Mouse (Mus musculus): ENCODE results near the gene Poldip3. TPM values are rescaled to one million over a fixed set of nuclear protein-coding genes. Genes with fewer than 3 reads are reported as not detected.

The Poldip3 gene
- total and polyA plus RNA-seq, 3 experiments, result 77.0 to 78.9 (median 77.2) TPM

GRCm38 (mm10) chr15:83156929-83157666 is 7.9 kb upstream of the Poldip3 start:
- H3K4me3 ChIP-seq (replicated peaks in 1 of 3; ENCODE audit: low read depth in 2 of 3, low read length in 2 of 3, poor library complexity in 1 of 3), result no peak overlapping the region
- TF ChIP-seq MXI1 (IDR thresholded peaks at IDR 0.05; ENCODE audit: low read depth, low read length), result no peak
- TF ChIP-seq CTCF (conservative IDR thresholded peaks at IDR 0.05 in 1 of 2, IDR thresholded peaks at IDR 0.05 in 1 of 2; ENCODE audit: low read depth in 2 of 2, low read length in 2 of 2), result peak; percentile 58 to 75
- no peak for TF ChIP-seq ETS1 (conservative IDR thresholded peaks at IDR 0.05; ENCODE audit: low read depth, low read length)
- TF ChIP-seq SMC3 (IDR thresholded peaks at IDR 0.05; ENCODE audit: low read depth, low read length), result peak; percentile 79
- peak; percentile 62 for TF ChIP-seq RAD21 (IDR thresholded peaks at IDR 0.05; ENCODE audit: low read depth, low read length)
- TF ChIP-seq ZC3H11A (IDR thresholded peaks at IDR 0.05; ENCODE audit: low read depth, low read length), result no peak
- TF ChIP-seq UBTF (IDR thresholded peaks at IDR 0.05; ENCODE audit: low read depth, low read length), result no peak
- TF ChIP-seq NELFE (IDR thresholded peaks at IDR 0.05; ENCODE audit: low read depth, low read length), result 0 out of 2 replicates have a peak, but pooled peaks have one; percentile 22
- H3K9me3 ChIP-seq (replicated peaks; ENCODE audit: low read length), result peaks cover 13% of the 10 kb centered on the region
- H3K4me1 ChIP-seq (ENCODE audit: control insufficient read depth in 1 of 2, insufficient read depth in 2 of 2), result peaks cover 26 to 91% of the 10 kb centered on the region in 2 experiments
- H3K27ac ChIP-seq (ENCODE audit: insufficient read depth, low read depth), result no peak overlapping the region
- no peak overlapping the region for H3K9ac ChIP-seq (ENCODE audit: insufficient read depth, low read depth)
- no peak overlapping the region for H3K4me2 ChIP-seq (ENCODE audit: insufficient read depth, low read depth, poor library complexity, severe bottlenecking)
- H3K36me3 ChIP-seq (replicated peaks in 1 of 2; ENCODE audit: control insufficient read depth in 1 of 2, insufficient read depth in 1 of 2, low read length in 1 of 2), result peaks cover 46 to 85% of the 10 kb centered on the region in 2 experiments
- DNase-seq (ENCODE audit: extremely low read depth), result peak; percentile 47
- H3K79me2 ChIP-seq (replicated peaks; ENCODE audit: control insufficient read depth, extremely low read depth, insufficient read depth, poor library complexity, severe bottlenecking), result no peaks in the 10 kb centered on the region
- dilution Hi-C loops (cut with MboI; ENCODE audit: extremely low pct_ligation_motif_present, extremely low pct_unique_long_range_greater_than_20kb, low sequenced_read_pairs), result no loop called here
- in situ Hi-C loops (cut with MboI; ENCODE audit: low pct_ligation_motif_present, low pct_unique_long_range_greater_than_20kb, low sequenced_read_pairs), result no loop called here
- no peaks in the 10 kb centered on the region for H3K27me3 ChIP-seq (replicated peaks)

- no peak for DNase-seq (ENCODE audit: extremely low read depth)
- Histone ChIP-seq H3K9me3 (replicated peaks; ENCODE audit: low read length) (peaks cover 13% of the 10 kb centered on the region), H3K27ac (ENCODE audit: insufficient read depth, low read depth) (peak overlapping the region; percentile 73), H3K36me3 (replicated peaks in 1 of 2; ENCODE audit: control insufficient read depth in 1 of 2, insufficient read depth in 1 of 2, low read length in 1 of 2) (peaks cover 38 to 72% of the 10 kb centered on the region in 2 experiments), H3K79me2 (replicated peaks; ENCODE audit: control insufficient read depth, extremely low read depth, insufficient read depth, poor library complexity, severe bottlenecking) (no peaks in the 10 kb centered on the region), H3K27me3 (replicated peaks) (no peaks in the 10 kb centered on the region), H3K4me2 (ENCODE audit: insufficient read depth, low read depth, poor library complexity, severe bottlenecking) (0 out of 2 replicates have a peak overlapping the region, but pooled peaks have one; percentile 9), H3K4me3 (replicated peaks in 1 of 3; ENCODE audit: low read depth in 2 of 3, low read length in 2 of 3, poor library complexity in 1 of 3) (peak overlapping the region in 1 of 3 experiments; percentile 19), H3K4me1 (ENCODE audit: control insufficient read depth in 1 of 2, insufficient read depth in 2 of 2) (peaks cover 26 to 88% of the 10 kb centered on the region in 2 experiments), H3K9ac (ENCODE audit: insufficient read depth, low read depth) (0 out of 2 replicates have a peak overlapping the region, but pooled peaks have one; percentile 20)
- in situ Hi-C loops (cut with MboI; ENCODE audit: low pct_ligation_motif_present, low pct_unique_long_range_greater_than_20kb, low sequenced_read_pairs), result no loop called here
- dilution Hi-C loops (cut with MboI; ENCODE audit: extremely low pct_ligation_motif_present, extremely low pct_unique_long_range_greater_than_20kb, low sequenced_read_pairs), result no loop called here
- TF ChIP-seq ELF1 (IDR thresholded peaks at IDR 0.05; ENCODE audit: low read depth, low read length), result peak; percentile 67
- no peak for TF ChIP-seq ZKSCAN1 (IDR thresholded peaks at IDR 0.05; ENCODE audit: borderline replicate concordance, low read depth, low read length)
- no peak for TF ChIP-seq ZMIZ1 (IDR thresholded peaks at IDR 0.05; ENCODE audit: low read depth, low read length)
- no peak for TF ChIP-seq NELFE (IDR thresholded peaks at IDR 0.05; ENCODE audit: low read depth, low read length)
- no peak for TF ChIP-seq POLR2AphosphoS2 (IDR thresholded peaks at IDR 0.05; ENCODE audit: low read depth, low read length)
- TF ChIP-seq MAZ (IDR thresholded peaks at IDR 0.05; ENCODE audit: low read depth, low read length), result no peak
- peak; percentile 32; the same call in 1 of the 2 replicates for TF ChIP-seq TCF12 (IDR thresholded peaks at IDR 0.05; ENCODE audit: low read depth, low read length)
- no peak for TF ChIP-seq SMC3 (IDR thresholded peaks at IDR 0.05; ENCODE audit: low read depth, low read length)
- TF ChIP-seq RCOR1 (conservative IDR thresholded peaks at IDR 0.05; ENCODE audit: low read depth, low read length), result no peak
- TF ChIP-seq CHD1 (IDR thresholded peaks at IDR 0.05; ENCODE audit: low read depth, low read length), result no peak
- TF ChIP-seq SIN3A (IDR thresholded peaks at IDR 0.05; ENCODE audit: low read length), result peak; percentile 40; the same call in 1 of the 2 replicates
These were observed 6.7 kb upstream of the Poldip3 start for GRCm38 (mm10) chr15:83155672-83156419.

All from CH12.LX (cell line).